Mouse (Mus musculus) midbrain, postnatal 0 days (tissue): Measurements from ENCODE around the gene Chrnd. TPM values are rescaled to one million over a fixed set of nuclear protein-coding genes. Genes with fewer than 3 reads are reported as not detected.

Source experiments
- ATAC-seq: fragments of 200-750 bp; cut with Nextera tagmentation; 2 replicates; pipeline ENCODE4 v1.8.0; 2017; ENCODE audit warnings: moderate number of reproducible peaks, mild to moderate bottlenecking, moderate TSS enrichment, moderate library complexity; ENCODE audit not compliant: low FRiP score
- DNase-seq: peaks from one replicate; pipeline ENCODE4 v3.0.0-alpha.2; 2015; ENCODE audit warnings: low spot score
- H3K27ac ChIP-seq: fragments of 300-500 bp; sonication (generic); 2 replicates; pipeline ENCODE4 v1.5.1; 2014; ENCODE audit warnings: low read depth, mild to moderate bottlenecking, low read length, mixed read lengths
- H3K27me3 ChIP-seq: fragments of 300-500 bp; sonication (generic); 2 replicates; pipeline ENCODE4 v1.6.1; 2014; ENCODE audit warnings: low read length, control low read depth, mixed read lengths; ENCODE audit not compliant: insufficient read depth
- H3K36me3 ChIP-seq: fragments of 300-500 bp; sonication (generic); 2 replicates; pipeline ENCODE4 v1.6.1; 2014; ENCODE audit warnings: low read length, control low read depth, mixed read lengths; ENCODE audit not compliant: insufficient read depth
- H3K4me1 ChIP-seq: fragments of 300-500 bp; sonication (generic); 2 replicates; pipeline ENCODE4 v1.6.1; 2014; ENCODE audit warnings: mild to moderate bottlenecking, control low read depth, antibody characterized with exemption, low read length, mixed read lengths; ENCODE audit not compliant: insufficient read depth
- H3K4me2 ChIP-seq: fragments of 300-500 bp; sonication (generic); 2 replicates; pipeline ENCODE4 v1.6.1; 2014; ENCODE audit warnings: low read depth, mild to moderate bottlenecking, low read length, mixed read lengths; ENCODE audit not compliant: poor library complexity, severe bottlenecking
- H3K4me3 ChIP-seq: fragments of 300-500 bp; sonication (generic); 2 replicates; pipeline ENCODE4 v1.5.1; 2014; ENCODE audit warnings: low read depth, mild to moderate bottlenecking, low read length, moderate library complexity
- H3K9ac ChIP-seq: fragments of 300-500 bp; sonication (generic); replicated peaks from 2 replicates; pipeline ENCODE4 v1.6.1; 2014; ENCODE audit warnings: mild to moderate bottlenecking, low read length, moderate library complexity, mixed read lengths; ENCODE audit not compliant: poor library complexity, severe bottlenecking
- H3K9me3 ChIP-seq: fragments of 300-500 bp; sonication (generic); 2 replicates; pipeline ENCODE4 v1.6.1; 2016; ENCODE audit warnings: low read length, control low read depth
- CTCF ChIP-seq: IDR thresholded peaks from 2 replicates; pipeline ENCODE4 v1.5.1; 2016; ENCODE audit warnings: antibody characterized with exemption, mild to moderate bottlenecking
- WGBS: fragments of 180-500 bp; shearing (Covaris S2); extraction: QIAGEN DNeasy Blood & Tissue Kit; methylation state at CpG from one replicate; pipeline ENCODE4 v1.1.7; 2014; 5-methylcytosine and 5-hydroxymethylcytosine counted together
- polyA plus RNA-seq: library from polyadenylated mRNA; unstranded; fragments of >200 nt; fragmentation: Nextera tagmentation; extraction: Ambion mirVana; gene quantifications from 2 replicates; pipeline ENCODE4 v1.2.1, GENCODE M21; 2015
- total RNA-seq: library from RNA; depleted of rRNA; stranded (reverse); fragments of >200 nt; gene quantifications from 2 replicates; pipeline ENCODE4 v1.2.3, GENCODE M21; 2014

The Chrnd gene
- total and polyA plus RNA-seq, 2 experiments from 2014 or later, result not detected

DNA sequence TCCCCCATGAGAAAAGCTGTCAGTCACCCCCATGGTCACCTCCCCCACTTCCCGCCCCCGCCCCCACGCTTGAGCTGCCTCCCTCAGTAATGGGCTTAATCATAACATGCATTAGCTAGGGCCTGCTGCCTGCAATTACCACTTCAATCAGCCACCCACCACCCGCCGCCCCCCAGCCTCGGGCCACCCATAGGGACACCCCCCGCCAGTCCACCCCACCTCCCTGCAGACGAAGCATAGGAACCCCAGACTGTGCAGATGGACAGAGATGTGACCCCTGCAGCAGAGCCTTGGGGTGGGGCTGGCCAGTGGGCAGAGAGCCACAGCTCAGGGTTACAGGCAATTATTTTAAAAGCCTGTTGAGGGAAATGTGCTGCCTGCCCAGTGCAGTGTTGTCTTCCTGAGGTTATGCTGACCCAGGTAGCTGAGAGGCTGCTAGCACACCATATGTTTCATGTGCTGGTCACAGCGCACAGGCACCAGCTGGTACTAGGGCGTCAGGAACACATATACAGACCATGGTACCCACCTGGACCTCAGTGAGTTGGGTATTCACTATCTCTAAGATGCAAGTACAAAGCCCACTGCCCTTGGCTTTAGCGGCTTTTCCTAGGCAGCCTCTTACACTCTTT, 26.1 kb upstream of the Chrnd start:
- ATAC-seq (no peak), DNase-seq (no peak)
- Histone ChIP-seq H3K9ac (no peak overlapping the region), H3K27ac (no peak overlapping the region), H3K4me1 (no peaks in the 10 kb centered on the region), H3K9me3 (no peaks in the 10 kb centered on the region), H3K4me2 (no peak overlapping the region), H3K27me3 (0 out of 2 replicates have a peak, but pooled peaks cover 3% of the 10 kb centered on the region), H3K4me3 (no peak overlapping the region), H3K36me3 (no peaks in the 10 kb centered on the region)
- 43% methylated on average over 11 of the region's 11 CpGs for WGBS
- no peak for TF ChIP-seq CTCF

DNA sequence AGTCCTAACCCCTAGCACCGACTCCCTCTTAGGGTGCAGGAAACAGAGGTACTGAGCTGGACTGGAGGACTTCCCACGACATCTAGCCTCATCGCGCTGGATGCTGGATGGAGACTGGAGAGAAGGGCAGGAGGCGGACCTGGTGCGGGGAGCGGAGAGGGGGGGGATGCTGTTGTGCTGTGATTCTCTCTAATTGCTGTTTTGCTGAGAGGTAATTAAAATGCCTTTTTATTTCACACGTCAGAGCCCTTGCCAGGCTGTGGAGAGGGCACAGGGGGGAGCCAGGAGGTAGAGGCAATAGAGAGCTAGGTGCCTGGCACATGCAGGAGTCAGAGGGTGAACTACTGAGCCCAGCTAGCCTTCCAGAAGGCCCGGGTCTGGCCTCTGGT, 25.6 kb upstream of the Chrnd start:
- Histone ChIP-seq H3K27ac (no peak overlapping the region), H3K4me1 (no peaks in the 10 kb centered on the region; the same call in 1 of the 2 replicates), H3K9ac (no peak overlapping the region), H3K36me3 (no peaks in the 10 kb centered on the region), H3K27me3 (0 out of 2 replicates have a peak, but pooled peaks cover 3% of the 10 kb centered on the region), H3K4me2 (no peak overlapping the region), H3K4me3 (no peak overlapping the region), H3K9me3 (no peaks in the 10 kb centered on the region)
- WGBS, result 53% methylated on average over 9 of the region's 9 CpGs
- no peak for DNase-seq
- ATAC-seq, result no peak
- TF ChIP-seq CTCF, result no peak

DNA sequence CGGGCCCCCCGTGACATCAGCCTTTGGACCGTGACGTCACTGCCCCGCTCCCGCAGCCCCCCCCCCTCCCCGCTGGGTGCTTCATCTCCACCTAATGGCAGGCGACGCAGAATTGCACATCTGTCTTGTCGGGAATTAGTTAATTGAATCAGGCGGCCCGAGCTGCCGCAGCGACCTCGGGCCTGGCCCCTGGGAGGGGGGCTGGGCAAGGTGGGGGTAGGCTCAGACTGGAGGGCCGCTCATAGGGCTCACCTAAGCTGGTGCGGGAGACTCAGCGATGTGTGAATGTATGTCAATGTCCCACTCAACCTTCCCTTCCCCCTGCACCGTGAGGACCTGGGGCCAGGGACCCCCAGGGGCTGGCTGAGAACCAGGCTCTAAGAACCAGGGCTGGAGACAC, 19.9 kb upstream of the Chrnd start:
- H3K4me3 ChIP-seq, result no peak overlapping the region
- H3K36me3 ChIP-seq, result no peaks in the 10 kb centered on the region
- 10% methylated on average over 18 of the region's 19 CpGs for WGBS
- no peaks in the 10 kb centered on the region for H3K9me3 ChIP-seq
- TF ChIP-seq CTCF, result no peak
- H3K4me2 ChIP-seq, result no peak overlapping the region; the same call in 1 of the 2 replicates
- ATAC-seq (peak; percentile 29; the same call in 1 of the 2 replicates), DNase-seq (no peak)
- H3K4me1 ChIP-seq, result peaks cover 8% of the 10 kb centered on the region
- H3K9ac ChIP-seq, result no peak overlapping the region
- no peaks in the 10 kb centered on the region for H3K27me3 ChIP-seq
- no peak overlapping the region for H3K27ac ChIP-seq

DNA sequence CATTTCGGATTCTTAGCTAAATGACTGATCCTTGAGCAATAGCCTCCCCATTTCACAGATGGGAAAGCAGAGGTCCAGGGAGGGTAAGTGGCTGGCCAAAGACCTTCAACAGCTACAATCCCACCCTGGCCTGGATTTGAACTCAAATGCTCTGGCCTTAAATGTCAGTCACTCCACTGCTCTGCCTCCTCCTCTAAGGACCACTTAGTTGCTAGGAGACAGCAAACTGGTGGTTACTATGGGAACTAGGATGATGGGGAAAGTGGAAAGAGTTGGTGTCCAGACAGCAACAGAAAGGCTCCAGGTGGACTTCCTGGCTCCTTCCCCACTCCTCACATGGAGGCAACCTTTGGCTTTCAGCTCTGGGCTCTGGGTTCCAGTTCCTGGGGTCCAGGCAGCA, 19.1 kb upstream of the Chrnd start:
- ATAC-seq (no peak), DNase-seq (peak; percentile 62)
- no peak overlapping the region for H3K27ac ChIP-seq
- H3K9me3 ChIP-seq, result no peaks in the 10 kb centered on the region
- H3K9ac ChIP-seq, result no peak overlapping the region
- no peaks in the 10 kb centered on the region for H3K27me3 ChIP-seq
- no peak overlapping the region for H3K4me3 ChIP-seq
- no peak for TF ChIP-seq CTCF
- no peaks in the 10 kb centered on the region for H3K36me3 ChIP-seq
- H3K4me1 ChIP-seq, result peaks cover 8% of the 10 kb centered on the region
- WGBS, result 96% methylated on average over 1 of the region's 1 CpGs
- no peak overlapping the region for H3K4me2 ChIP-seq

DNA sequence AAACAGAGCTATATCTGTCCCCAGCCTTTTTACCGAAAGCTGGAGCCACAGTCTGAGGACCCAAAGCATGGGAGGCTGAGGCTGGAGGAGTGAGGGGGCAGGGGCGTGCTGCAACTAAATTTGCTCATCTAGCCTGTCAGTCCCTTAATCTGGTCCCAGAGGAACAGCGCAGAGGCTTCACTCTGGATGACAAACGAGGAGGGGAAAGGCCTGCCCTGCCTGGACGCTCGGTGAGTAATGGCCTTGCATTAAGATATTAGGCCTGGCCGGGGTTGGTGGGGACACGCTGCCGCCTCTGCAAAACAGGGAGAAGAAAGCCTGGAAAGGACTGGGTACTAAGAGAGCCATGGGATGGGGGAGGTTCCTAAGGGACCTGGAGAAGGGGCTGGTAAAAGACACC, 18.1 kb upstream of the Chrnd start:
- Histone ChIP-seq H3K9ac (no peak overlapping the region), H3K27me3 (no peaks in the 10 kb centered on the region), H3K4me3 (no peak overlapping the region), H3K4me2 (no peak overlapping the region), H3K4me1 (peaks cover 8% of the 10 kb centered on the region), H3K27ac (no peak overlapping the region), H3K36me3 (no peaks in the 10 kb centered on the region), H3K9me3 (no peaks in the 10 kb centered on the region)
- DNase-seq (no peak), ATAC-seq (no peak)
- WGBS, result 37% methylated on average over 9 of the region's 9 CpGs
- TF ChIP-seq CTCF, result no peak

DNA sequence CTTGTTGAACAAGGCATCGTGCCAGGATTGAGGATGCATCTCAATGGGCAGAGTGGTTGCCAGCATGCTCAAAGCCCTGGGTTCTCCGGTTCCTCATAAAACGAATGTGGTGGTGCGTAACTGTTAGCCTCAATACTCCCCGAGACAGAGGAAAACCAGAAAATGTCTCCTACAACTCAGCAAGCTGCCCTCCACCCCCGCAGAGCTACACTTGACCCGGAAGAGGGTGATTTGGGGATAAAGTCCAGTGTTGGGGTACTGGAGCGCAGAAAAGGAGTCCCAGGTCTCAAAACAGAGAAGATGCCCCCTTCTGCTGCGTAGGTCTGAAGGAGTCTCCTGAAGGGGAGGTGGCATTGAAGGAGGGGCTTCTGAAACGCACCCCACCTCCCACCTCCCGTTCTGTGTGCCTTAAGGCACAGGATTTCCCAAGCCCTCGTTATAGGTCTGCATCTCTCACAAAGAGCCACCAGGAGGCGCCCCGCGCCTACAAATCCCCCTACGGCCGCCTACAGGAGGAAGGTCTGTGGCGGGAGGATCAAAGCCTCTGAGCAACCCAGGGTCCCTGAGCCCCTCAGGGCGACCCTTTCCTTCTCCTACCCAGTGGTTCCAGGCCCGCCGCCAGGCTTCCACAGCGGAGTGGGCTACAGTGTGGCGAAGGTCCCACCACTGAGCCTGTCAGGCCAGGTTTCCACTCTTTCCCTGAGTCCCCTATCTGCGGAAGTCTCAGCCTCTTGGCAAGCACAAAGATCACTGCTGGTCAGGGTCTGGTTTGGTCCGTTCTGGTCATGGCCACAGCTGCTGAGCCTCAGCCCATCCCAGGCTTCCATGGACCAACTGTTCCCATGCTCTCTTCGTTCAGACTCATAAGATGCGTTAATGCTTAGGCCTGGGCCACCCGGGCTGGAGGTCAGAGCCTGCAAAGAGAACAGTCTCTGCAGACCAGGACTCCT, 16.1 kb upstream of the Chrnd start:
- Histone ChIP-seq H3K4me2 (no peak overlapping the region), H3K36me3 (no peaks in the 10 kb centered on the region), H3K27me3 (no peaks in the 10 kb centered on the region), H3K4me3 (no peak overlapping the region), H3K9me3 (no peaks in the 10 kb centered on the region), H3K9ac (no peak overlapping the region), H3K27ac (no peak overlapping the region), H3K4me1 (peaks cover 8% of the 10 kb centered on the region)
- DNase-seq (peak; percentile 78), ATAC-seq (no peak; the same call in 1 of the 2 replicates)
- peak; percentile 73 for TF ChIP-seq CTCF
- WGBS, result 35% methylated on average over 23 of the region's 28 CpGs
